Mouse (Mus musculus): Measurements from ENCODE around the gene Upf1.

DNA sequence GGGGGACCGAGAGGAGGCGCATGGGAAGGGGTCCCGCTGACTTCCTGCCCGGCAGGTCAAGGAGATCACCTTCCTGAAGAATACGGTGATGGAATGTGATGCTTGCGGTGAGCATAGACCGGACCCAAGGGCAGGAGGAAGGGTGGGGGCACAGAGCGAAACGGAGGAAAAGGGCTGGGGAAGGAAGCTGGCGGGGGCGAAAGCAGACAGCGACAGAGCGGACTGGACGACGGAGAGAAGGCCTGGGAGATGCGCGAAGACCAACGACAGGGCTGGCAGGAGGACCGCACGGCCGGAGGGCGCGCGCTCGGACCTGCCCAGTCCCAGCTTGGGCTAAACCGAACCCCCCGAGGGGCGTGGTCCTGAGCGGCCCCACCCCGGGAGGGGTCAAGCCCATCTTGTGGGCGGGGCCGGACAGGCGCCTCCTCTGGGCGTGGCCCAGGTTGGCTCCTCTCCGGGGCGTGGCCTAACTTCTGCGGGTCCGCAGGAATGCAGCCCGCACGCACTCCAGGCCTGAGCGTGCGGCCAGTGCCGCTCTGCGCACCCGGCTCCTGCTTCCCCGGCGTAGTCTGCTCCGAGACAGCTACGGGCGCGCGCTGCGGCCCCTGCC, 21.3 kb upstream of the Upf1 start:
- peak; percentile 71 for TF ChIP-seq POLR2A (IDR thresholded peaks at IDR 0.05; ENCODE audit: insufficient read depth, low read length)
- TF ChIP-seq CTCF (IDR thresholded peaks at IDR 0.05; ENCODE audit: low read depth, low read length) = no peak

All from ES-Bruce4 (cell line).